Mouse (Mus musculus) hindbrain, embryonic 11.5 days (tissue): ENCODE results near the gene Ap1g2. TPM values are rescaled to one million over a fixed set of nuclear protein-coding genes. Genes with fewer than 3 reads are reported as not detected.

Experiments
- ATAC-seq: fragments of 200-750 bp; cut with Nextera tagmentation; 2 replicates; pipeline ENCODE4 v1.8.0; 2017; ENCODE audit warnings: mild to moderate bottlenecking, moderate TSS enrichment, moderate library complexity; ENCODE audit not compliant: low FRiP score
- DNase-seq: peaks from one replicate; pipeline ENCODE4 v3.0.0-alpha.2; 2015; ENCODE audit warnings: low spot score
- H3K27ac ChIP-seq: fragments of 300-500 bp; sonication (generic); 2 replicates; pipeline ENCODE4 v1.5.1; 2014; ENCODE audit warnings: mild to moderate bottlenecking, low read depth, low read length
- H3K27me3 ChIP-seq: fragments of 300-500 bp; sonication (generic); 2 replicates; pipeline ENCODE4 v1.6.1; 2014; ENCODE audit warnings: mild to moderate bottlenecking, low read length, moderate library complexity, mixed read lengths; ENCODE audit not compliant: control insufficient read depth, insufficient read depth
- H3K36me3 ChIP-seq: fragments of 300-500 bp; sonication (generic); 2 replicates; pipeline ENCODE4 v1.6.1; 2014; ENCODE audit warnings: mild to moderate bottlenecking, low read length, moderate library complexity, mixed read lengths; ENCODE audit not compliant: control insufficient read depth, insufficient read depth
- H3K4me1 ChIP-seq: fragments of 300-500 bp; sonication (generic); replicated peaks from 2 replicates; pipeline ENCODE4 v1.6.1; 2014; ENCODE audit warnings: low read length, mixed read lengths; ENCODE audit not compliant: control insufficient read depth, insufficient read depth
- H3K4me2 ChIP-seq: fragments of 300-500 bp; sonication (generic); replicated peaks from 2 replicates; pipeline ENCODE4 v1.6.1; 2014; ENCODE audit warnings: mild to moderate bottlenecking, low read depth, low read length
- H3K4me3 ChIP-seq: fragments of 300-500 bp; sonication (generic); 2 replicates; pipeline ENCODE4 v1.5.1; 2014; ENCODE audit warnings: low read depth, low read length
- H3K9ac ChIP-seq: fragments of 300-500 bp; sonication (generic); 2 replicates; pipeline ENCODE4 v1.6.1; 2014; ENCODE audit warnings: low read depth, low read length
- H3K9me3 ChIP-seq: fragments of 300-500 bp; sonication (generic); 2 replicates; pipeline ENCODE4 v1.6.1; 2016; ENCODE audit warnings: low read length; ENCODE audit not compliant: control insufficient read depth
- WGBS: fragments of 180-500 bp; shearing (Covaris S2); extraction: QIAGEN DNeasy Blood & Tissue Kit; methylation state at CpG from one replicate; pipeline ENCODE4 v1.1.7; 2014; 5-methylcytosine and 5-hydroxymethylcytosine counted together
- polyA plus RNA-seq: library from polyadenylated mRNA; unstranded; fragments of >200 nt; fragmentation: Nextera tagmentation; extraction: Ambion mirVana; gene quantifications from 2 replicates; pipeline ENCODE4 v1.2.1, GENCODE M21; 2014

The Ap1g2 gene
- polyA plus RNA-seq, 1 experiment from 2014 or later: 9.4 TPM

DNA sequence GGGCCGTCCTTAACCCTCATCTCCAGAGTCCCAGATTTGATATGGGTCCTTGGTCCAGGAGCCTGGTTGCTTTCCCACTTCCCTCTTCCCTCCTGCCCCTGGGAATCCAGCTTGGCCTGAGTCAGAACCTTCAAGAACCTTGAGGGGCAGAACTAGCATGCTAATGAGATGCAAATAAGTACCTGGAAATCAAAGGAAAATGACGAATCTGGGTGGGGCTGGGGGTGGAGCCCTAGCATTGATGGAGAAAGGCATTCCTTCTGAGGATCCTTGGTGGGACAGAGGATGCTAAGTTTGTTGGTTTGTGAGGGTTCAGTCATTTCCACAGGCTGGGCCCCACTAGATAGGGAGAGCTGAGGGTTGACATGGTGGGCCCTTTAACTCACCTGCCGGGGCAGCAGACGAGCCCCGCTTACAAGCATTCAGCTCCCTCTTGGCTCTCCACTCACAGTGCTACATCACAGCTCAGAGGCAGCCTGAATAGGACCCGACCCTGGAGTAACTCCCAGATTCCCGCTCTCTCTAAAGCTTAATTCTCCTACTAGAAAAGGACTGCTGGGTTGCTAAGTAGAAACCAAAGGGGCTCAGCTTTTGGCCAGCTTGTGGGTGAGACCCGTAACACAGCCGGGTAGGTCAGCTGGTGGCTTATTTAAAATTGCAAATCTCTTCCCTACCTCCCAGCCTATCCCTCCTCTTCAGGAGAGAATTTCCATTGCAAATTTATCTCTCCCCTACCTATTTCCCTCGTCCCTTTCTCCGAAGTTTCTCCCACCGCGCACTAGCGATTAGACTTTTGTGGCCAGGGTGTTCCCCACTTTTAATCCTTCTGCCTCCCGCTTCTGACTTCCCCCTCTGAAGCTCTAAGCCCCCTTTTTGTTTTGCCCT lies 28.7 kb downstream of the Ap1g2 start:
- WGBS: 15% methylated on average over 15 of the region's 15 CpGs
- peaks cover 12% of the 10 kb centered on the region for H3K4me1 ChIP-seq
- H3K4me3 ChIP-seq: no peak overlapping the region
- no peaks in the 10 kb centered on the region; the same call in 1 of the 2 replicates for H3K36me3 ChIP-seq
- peak overlapping the region; percentile 34; the same call in 1 of the 2 replicates for H3K4me2 ChIP-seq
- no peak overlapping the region; the same call in 1 of the 2 replicates for H3K9ac ChIP-seq
- no peak for DNase-seq
- H3K27ac ChIP-seq: peak overlapping the region; percentile 72; the same call in 1 of the 2 replicates
- H3K27me3 ChIP-seq: peaks cover 9% of the 10 kb centered on the region
- no peak for ATAC-seq
- H3K9me3 ChIP-seq: no peaks in the 10 kb centered on the region

DNA sequence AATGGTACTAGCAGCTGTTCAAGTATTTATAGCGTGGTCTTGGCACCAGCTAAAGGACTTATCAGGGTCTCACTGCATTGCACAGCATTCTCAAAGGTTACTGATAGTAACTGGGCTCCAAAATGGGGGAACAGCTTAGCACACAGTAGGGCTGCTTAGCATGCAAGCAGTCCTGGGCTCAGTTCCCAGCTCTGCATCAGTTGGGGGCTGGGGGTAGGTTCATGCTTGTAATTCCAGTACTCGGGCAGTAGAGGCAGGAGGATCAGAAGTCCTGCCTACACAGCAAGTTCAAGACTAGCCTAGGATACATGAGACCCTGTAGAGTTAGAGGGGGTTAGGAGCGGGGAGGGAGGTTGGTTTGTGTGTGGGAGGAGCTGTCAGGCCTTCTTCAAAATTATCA lies 29.4 kb downstream of the Ap1g2 start:
- Histone ChIP-seq H3K9ac (no peak overlapping the region), H3K4me3 (no peak overlapping the region), H3K9me3 (no peaks in the 10 kb centered on the region), H3K27me3 (peaks cover 9% of the 10 kb centered on the region), H3K4me2 (no peak overlapping the region), H3K36me3 (no peaks in the 10 kb centered on the region; the same call in 1 of the 2 replicates), H3K27ac (no peak overlapping the region), H3K4me1 (peaks cover 12% of the 10 kb centered on the region)
- no peak for DNase-seq
- no peak for ATAC-seq
- 66% methylated on average over 3 of the region's 3 CpGs for WGBS

DNA sequence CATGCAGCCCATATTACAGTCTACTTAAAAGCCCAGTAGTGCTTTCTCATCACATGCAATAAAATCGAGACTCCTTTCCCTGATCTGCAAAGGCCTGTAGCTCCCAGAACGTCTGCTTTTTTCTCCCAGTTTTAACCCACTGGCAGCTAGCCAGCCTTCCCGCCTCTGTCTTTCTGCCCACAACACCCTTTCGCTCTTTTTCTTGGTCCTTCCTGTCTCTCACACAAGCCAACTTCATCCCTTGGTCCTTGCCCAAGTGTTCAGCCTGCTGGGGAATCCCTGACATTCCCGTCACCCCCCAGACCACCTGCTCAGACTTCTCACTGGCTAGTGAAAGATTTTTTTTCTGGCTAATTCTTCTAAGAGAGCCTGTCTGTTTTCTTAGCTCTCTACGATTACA lies 30.2 kb downstream of the Ap1g2 start:
- Histone ChIP-seq H3K4me3 (no peak overlapping the region), H3K4me1 (peaks cover 11% of the 10 kb centered on the region), H3K9ac (no peak overlapping the region), H3K4me2 (no peak overlapping the region), H3K27ac (no peak overlapping the region), H3K9me3 (no peaks in the 10 kb centered on the region), H3K36me3 (no peaks in the 10 kb centered on the region; the same call in 1 of the 2 replicates), H3K27me3 (peaks cover 9% of the 10 kb centered on the region)
- no peak for DNase-seq
- ATAC-seq: no peak
- WGBS: 72% methylated on average over 6 of the region's 6 CpGs

DNA sequence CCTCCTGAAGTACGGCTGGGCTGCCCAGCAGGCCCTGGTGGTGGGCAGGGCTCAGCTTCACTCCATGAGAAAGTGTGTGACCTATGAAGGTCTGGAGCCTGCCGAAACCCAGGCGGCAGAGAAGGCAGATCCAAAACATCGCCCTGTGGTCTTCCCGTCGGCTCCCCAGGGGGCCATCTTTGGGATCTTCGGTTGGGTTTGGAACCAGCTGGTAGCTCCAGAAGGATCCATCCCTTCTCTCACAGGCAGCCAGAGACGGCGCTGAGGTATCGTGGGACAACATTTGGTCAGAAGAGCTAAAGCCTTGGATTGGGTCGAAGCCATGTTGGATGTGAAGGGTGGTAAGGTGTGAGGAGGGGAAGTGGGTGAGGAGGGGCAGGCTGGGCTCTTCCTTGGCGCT lies 32.0 kb downstream of the Ap1g2 start:
- ATAC-seq (no peak), DNase-seq (no peak)
- H3K27ac ChIP-seq: no peak overlapping the region
- H3K9me3 ChIP-seq: no peaks in the 10 kb centered on the region
- no peak overlapping the region for H3K4me3 ChIP-seq
- peaks cover 6% of the 10 kb centered on the region for H3K4me1 ChIP-seq
- WGBS: 91% methylated on average over 12 of the region's 12 CpGs
- H3K27me3 ChIP-seq: peaks cover 9% of the 10 kb centered on the region
- H3K9ac ChIP-seq: no peak overlapping the region
- H3K4me2 ChIP-seq: no peak overlapping the region
- no peaks in the 10 kb centered on the region; the same call in 1 of the 2 replicates for H3K36me3 ChIP-seq

DNA sequence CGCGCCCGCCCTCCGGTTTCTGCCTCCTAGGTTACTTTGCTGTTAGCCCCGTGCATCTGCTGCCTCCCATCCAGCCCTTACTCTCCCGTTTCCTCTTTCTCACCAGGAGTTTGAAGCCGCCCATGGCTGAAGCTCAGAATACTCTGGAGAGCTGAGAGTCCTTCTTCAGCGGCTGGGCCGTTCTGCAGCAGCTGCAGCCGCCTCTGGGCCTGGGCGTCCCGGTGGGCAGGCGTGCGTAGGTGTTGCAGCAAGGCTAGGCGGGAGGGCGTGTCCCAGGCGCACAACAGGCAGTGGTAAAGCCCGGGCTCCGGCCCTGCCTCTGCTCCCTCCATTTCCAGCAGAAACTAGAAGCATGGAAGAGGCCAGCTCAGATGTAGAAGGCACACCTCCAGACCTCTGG lies 34.6 kb downstream of the Ap1g2 start:
- Histone ChIP-seq H3K27ac (no peak overlapping the region), H3K9me3 (no peaks in the 10 kb centered on the region), H3K36me3 (no peaks in the 10 kb centered on the region; the same call in 1 of the 2 replicates), H3K4me2 (no peak overlapping the region), H3K27me3 (no peaks in the 10 kb centered on the region), H3K4me3 (no peak overlapping the region), H3K9ac (no peak overlapping the region), H3K4me1 (no peaks in the 10 kb centered on the region)
- ATAC-seq: no peak
- no peak for DNase-seq
- 26% methylated on average over 19 of the region's 19 CpGs for WGBS

DNA sequence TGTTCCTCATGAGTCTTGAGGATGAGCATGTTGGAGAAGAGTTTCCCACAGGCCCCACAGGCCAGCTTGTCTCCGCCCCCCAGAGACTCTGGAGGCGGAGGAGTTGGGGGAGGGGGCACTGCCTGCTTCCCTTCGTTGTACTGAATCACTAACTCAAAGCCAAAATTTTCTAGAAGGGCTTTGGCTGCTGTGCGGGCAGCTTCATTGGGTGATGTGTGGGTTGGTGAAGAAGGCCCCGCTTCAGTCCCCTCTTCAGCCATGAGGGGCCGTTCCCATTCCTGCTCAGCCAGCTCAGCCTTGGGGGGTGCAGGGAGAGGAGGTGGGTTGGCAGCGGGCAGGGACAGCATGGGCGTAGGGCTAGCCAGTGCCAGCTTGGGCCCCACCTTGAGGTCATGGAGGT lies 40.4 kb downstream of the Ap1g2 start:
- Histone ChIP-seq H3K4me2 (no peak overlapping the region), H3K36me3 (peaks cover 8% of the 10 kb centered on the region; the same call in 1 of the 2 replicates), H3K4me1 (peaks cover 4% of the 10 kb centered on the region; the same call in 1 of the 2 replicates), H3K9me3 (no peaks in the 10 kb centered on the region), H3K27ac (no peak overlapping the region), H3K27me3 (no peaks in the 10 kb centered on the region), H3K9ac (no peak overlapping the region), H3K4me3 (no peak overlapping the region)
- no peak for DNase-seq
- ATAC-seq: no peak
- WGBS: 93% methylated on average over 8 of the region's 8 CpGs

DNA sequence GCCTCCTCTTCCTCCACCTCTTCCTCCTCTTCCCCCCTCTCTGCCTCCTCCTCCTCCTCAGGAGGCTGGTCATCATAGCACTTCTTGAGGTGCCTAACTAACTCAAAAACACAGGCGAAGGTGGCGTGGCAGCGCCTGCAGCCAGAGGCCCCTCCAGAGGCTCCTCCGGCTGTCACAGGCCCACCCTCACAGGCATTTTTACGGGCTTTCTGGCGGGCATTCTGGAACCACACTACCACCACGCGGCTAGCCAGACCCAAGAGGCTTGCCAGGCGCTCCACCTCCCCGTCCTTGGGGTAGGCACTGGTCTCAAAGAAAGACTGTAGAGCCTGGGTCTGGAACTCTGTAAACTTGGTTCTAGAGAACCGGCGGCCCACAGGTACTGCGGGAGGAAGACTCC lies 41.0 kb downstream of the Ap1g2 start:
- H3K4me1 ChIP-seq: peaks cover 4% of the 10 kb centered on the region; the same call in 1 of the 2 replicates
- 88% methylated on average over 13 of the region's 13 CpGs for WGBS
- H3K27me3 ChIP-seq: no peaks in the 10 kb centered on the region
- H3K9ac ChIP-seq: no peak overlapping the region
- no peak overlapping the region for H3K27ac ChIP-seq
- DNase-seq: no peak
- peaks cover 8% of the 10 kb centered on the region; the same call in 1 of the 2 replicates for H3K36me3 ChIP-seq
- no peak overlapping the region for H3K4me3 ChIP-seq
- no peak for ATAC-seq
- no peaks in the 10 kb centered on the region for H3K9me3 ChIP-seq
- no peak overlapping the region for H3K4me2 ChIP-seq

DNA sequence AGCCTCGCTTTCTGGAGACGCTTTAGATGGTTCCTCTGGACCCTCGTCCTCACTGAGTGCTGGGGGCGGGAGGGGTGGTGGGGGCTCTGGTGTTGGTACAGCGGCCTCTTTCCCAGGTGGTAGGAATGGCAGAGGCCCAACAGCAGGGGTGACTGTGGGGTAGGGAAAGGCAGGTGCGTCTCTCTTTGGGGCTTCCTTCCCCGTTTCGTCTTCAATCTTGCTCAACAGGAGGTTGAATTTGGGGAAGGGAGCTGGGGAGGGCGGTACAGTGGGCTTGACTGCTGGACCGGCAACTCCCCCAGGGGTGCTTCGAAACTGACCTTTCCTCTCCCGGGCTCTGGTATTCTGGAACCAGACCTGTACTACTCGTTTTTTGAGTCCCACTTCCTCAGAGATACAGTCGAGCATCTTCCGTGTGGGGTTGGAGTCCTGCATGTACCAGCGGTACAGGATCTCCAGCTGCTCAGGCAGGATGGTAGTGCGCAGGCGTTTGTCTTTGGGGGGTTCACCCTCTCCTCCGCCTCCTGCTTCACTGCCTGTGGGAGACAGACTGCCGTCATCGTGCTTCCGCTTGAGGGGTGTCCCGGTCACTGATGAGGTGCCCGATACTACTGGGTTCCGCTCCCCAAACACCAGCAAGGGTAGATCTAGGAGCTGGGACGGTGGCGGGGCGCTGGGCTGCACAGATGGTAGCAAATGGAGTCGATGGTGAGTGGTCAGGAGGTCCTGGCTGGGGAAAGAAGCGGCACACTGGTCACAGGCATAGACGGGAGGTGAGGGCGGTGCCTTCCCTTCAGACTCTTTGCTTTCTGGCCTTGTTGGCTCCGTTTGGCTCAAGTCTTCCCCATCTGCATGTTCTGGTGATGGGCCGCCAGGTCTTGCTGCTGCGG lies 41.7 kb downstream of the Ap1g2 start:
- H3K27ac ChIP-seq: no peak overlapping the region
- WGBS: 73% methylated on average over 35 of the region's 35 CpGs
- no peak for ATAC-seq
- no peaks in the 10 kb centered on the region for H3K27me3 ChIP-seq
- H3K36me3 ChIP-seq: peaks cover 8% of the 10 kb centered on the region; the same call in 1 of the 2 replicates
- H3K9ac ChIP-seq: no peak overlapping the region
- H3K4me3 ChIP-seq: no peak overlapping the region
- H3K9me3 ChIP-seq: no peaks in the 10 kb centered on the region
- peaks cover 4% of the 10 kb centered on the region; the same call in 1 of the 2 replicates for H3K4me1 ChIP-seq
- H3K4me2 ChIP-seq: no peak overlapping the region
- DNase-seq: no peak
